Mouse (Mus musculus) hematopoietic multipotent progenitor cell, adult 10-12 weeks (in vitro differentiated cells): ENCODE results near the gene Defa28. TPM values are rescaled to one million over a fixed set of nuclear protein-coding genes. Genes with fewer than 3 reads are reported as not detected.

Source experiments
- polyA plus RNA-seq: library from polyadenylated mRNA; stranded (reverse); fragments of >175 nt; gene quantifications from 2 replicates; pipeline ENCODE4 v1.2.3, GENCODE M21; 2012; ENCODE audit warnings: low replicate concordance

The Defa28 gene
- not detected in 2 replicates for polyA plus RNA-seq

DNA sequence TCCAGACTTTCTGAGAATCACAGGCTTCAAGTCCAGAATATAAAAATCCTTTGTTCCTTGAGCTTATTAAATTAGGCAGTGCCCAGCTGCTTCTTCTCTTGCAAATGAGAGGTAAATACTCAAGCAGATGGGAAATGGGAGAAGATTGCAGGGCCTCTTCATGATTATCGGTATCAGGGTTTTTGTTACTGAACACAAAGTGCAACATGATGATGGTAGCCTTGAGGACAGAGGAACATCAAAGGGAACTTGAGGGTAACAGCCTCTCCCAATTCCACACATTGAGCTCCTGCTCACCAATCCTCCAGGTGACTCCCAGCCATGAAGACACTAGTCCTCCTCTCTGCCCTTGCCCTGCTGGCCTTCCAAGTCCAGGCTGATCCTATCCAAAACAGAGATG, at the start of gene Defa28:
Gene Defa28 (plus strand): TSS at position 301 of the 400 bp plus-strand sequence.

DNA sequence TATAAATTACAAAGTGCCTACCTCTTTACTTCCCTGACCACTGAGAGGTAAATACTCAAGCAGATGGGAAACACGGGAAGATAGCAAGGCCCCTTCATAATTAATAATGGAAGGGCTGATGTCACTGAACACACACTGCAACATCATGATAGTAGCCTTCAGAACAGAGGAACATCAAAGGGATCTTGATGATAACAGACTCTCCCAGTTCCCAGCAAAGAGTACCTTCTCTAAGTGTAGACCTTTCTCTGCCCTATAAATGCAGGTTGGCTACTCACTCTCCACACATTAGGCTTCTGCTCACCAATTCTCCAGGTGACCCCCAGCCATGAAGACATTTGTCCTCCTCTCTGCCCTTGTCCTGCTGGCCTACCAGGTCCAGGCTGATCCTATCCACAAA, 17.7 kb upstream of the Defa28 start, which contains the start of gene Defa37:
Gene Defa37 (plus strand): TSS at position 301 of the 400 bp plus-strand sequence.

GRCm38 (mm10) chr8:21594408-21594807, 11.6 kb downstream of the Defa28 start, which contains the start of gene Gm7861:
Gm7861 (minus strand) TSS chr8:21594508.

DNA sequence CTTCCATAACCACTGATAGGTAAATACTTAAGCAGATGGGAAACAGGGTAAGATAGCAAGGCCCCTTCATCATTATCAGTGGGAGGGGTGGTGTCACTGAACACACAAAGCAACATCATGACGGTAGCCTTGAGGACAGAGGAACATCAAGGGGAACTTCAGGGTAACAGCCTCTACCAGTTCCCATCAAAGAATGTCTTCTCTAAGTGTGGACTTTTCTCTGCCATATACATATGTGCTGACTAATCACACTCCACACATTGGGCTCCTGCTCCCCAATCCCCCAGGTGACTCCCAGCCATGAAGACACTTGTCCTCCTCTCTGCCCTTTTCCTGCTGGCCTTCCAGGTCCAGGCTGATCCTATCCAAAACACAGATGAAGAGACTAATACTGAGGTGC, 35.1 kb downstream of the Defa28 start, which contains the start of gene Defa26:
Gene Defa26 (plus strand): TSS at position 301 of the 400 bp plus-strand sequence.

Other genes with a start within 250 kb of the Defa28 start
- gene Defa2, start 204.5 kb upstream of the Defa28 start, polyA plus RNA-seq = not detected in 2 replicates
- gene Defa33, start 191.2 kb upstream of the Defa28 start, polyA plus RNA-seq = not detected in 2 replicates
- not detected in 2 replicates for gene Defa36, start 155.6 kb upstream of the Defa28 start, polyA plus RNA-seq
- not detected in 2 replicates for gene Gm7849, start 126.4 kb upstream of the Defa28 start, polyA plus RNA-seq
- not detected in 2 replicates for gene Defa20, start 73.7 kb upstream of the Defa28 start, polyA plus RNA-seq
- gene Defa32, start 54.0 kb upstream of the Defa28 start, polyA plus RNA-seq = not detected in 2 replicates
- gene Defa37, start 17.6 kb upstream of the Defa28 start, polyA plus RNA-seq = not detected in 2 replicates
- not detected in 2 replicates for gene Gm7861, start 11.5 kb downstream of the Defa28 start, polyA plus RNA-seq
- gene Defa26, start 35.2 kb downstream of the Defa28 start, polyA plus RNA-seq = not detected in 2 replicates
- not detected in 2 replicates for gene Defa17, start 72.8 kb downstream of the Defa28 start, polyA plus RNA-seq
- gene Defa34, start 82.8 kb downstream of the Defa28 start, polyA plus RNA-seq = not detected in 2 replicates
- gene AY761184, start 120.6 kb downstream of the Defa28 start, polyA plus RNA-seq = not detected in 2 replicates
- not detected in 2 replicates for gene Defa24, start 151.5 kb downstream of the Defa28 start, polyA plus RNA-seq
- not detected in 2 replicates for gene Defb50, start 240.5 kb downstream of the Defa28 start, polyA plus RNA-seq